Mouse (Mus musculus) adrenal gland, adult 18-20 months (tissue): ENCODE measurements around the gene Cyfip2. TPM values are rescaled to one million over a fixed set of nuclear protein-coding genes. Genes with fewer than 3 reads are reported as not detected.
"Not testable (repeated sequence)": the region's sequence is repeated elsewhere in the genome, so short reads cannot be mapped to it uniquely, and the experiment has no call there.

Experiments used
- DNase-seq, 2 experiments: peaks; one replicate each; pipeline ENCODE4 v3.0.0; 2021 to 2022; ENCODE audit warnings: low spot score in 2 of 2
- total RNA-seq, 2 experiments: library from RNA; stranded (reverse); gene quantifications; 1 replicate in 1 of 2; 2 replicates in 1 of 2; pipeline ENCODE4 v1.2.3; 2021

The Cyfip2 gene
- total RNA-seq, 2 experiments from 2014 or later, result 55.9 to 77.0 TPM

DNA sequence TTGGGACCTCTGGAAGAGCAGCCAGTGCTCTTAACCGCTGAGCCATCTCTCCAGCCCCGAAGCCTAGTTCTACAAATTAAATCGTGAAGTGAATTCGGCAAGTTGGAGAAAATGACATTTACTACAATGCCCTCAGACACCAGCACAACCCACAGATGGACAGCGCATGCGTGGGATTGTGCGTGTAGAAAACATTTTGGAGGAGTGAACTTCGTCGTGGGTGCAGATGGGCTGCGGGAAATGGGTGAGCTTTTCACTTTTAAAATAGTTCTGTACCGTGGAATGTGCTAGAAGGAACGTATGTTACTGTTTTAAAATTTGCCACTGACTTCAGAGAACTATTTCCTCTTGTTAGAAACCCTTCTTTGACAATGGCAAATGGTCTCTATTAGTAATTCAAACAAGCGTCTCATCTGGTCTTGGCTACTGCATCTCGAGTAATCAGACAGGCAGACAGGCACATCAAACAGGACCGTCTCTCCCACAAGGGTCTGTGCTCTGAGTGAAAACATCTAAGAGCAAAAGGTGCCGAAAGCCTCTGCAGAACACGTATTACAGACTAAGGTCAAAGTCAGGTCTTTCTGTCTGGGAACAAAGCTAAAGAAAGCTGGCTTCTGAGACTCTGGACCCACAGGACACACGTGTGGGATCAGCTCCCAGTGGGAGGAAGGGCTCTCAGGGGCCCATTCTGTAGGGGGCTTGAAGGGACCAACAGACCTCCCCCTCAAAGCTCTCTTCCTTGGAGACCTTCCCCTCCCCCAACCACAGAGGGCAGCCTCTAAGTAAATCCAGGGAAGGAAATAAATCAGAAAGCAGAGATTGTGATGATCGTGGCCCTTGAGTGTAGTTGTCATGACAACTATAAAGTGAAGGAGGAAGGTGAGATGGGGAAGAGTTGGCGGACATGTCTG lies 110.8 kb downstream of the Cyfip2 start:
- no peak for DNase-seq

DNA sequence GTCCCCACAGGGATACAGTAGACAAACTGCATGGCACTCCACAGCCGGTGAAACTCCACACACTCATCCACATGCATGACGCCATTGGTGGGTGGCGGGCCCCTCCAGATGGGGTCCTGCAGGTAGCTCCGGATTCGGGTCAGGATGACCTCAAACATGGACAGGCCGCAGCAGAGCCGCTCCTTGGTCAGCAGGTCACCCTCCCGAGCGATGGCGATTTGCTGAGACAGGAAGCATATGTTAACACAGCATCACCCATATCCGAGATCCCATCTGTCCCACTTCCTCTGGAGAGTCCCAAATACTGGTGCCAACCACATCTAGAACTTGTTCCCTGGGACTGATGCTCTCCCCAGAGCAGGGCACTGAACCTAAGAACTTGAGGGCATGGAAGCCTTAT lies 112.0 kb downstream of the Cyfip2 start:
- DNase-seq, result no peak

DNA sequence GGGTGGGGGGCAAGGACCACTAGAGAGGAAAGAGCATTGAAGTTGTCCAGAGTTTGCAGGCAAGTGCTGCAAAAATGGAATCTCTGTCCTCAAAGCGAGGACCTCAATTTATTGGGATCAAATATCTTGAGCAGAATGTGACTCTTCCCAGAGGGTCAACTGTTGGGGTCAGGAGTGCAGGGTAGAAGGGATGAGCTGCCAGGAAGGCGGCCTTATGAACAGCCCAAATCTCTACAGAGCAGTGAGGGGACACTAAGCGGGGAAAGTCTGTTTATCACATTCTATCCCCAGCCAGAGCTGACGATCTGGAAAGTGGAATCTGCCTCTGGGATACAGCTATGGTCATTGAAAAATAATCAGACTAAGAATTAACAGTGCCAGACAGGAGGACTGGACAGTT lies 118.5 kb downstream of the Cyfip2 start:
- no peak for DNase-seq

- no peak for DNase-seq
Measured at GRCm38 (mm10) chr11:46188283-46188682, 124.4 kb downstream of the Cyfip2 start.

DNA sequence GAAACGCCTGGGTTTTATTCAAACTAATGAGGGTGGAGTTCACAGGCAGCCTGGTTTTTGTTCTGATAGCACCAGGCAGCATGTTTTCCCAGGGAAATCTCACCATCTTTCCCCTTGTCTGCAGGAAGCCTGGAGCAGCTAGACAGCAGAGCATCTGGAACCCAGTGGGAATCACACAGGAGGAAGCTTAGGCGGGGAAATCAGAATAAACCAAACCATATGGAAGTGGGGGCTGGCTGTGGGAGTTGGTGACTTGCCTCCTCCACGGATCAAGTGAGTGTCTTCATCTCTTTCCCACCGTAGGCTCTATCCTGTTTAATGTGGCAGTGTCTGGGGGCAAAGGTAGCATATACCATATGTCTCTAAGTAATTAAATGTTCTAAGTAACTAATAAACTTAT lies 127.2 kb downstream of the Cyfip2 start:
- DNase-seq, result no peak

DNA sequence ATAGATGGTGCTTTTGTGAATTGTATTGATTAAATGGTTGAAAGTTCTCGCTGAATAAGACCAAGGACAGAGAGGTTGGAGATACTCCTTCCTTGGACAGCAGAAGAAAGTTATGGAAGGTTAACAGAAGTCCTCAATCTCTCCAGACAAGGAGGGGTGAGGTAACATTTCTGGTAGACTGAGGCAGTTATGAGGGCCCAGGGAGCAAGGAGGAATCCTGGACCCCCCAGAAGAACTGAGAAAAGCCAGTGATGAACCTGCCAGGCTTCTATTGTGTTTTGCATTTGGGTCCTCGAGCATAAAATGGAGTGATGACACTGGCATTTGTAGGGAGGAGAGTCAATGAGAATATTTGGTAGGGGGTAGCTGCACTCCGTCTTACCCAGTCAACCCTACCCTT lies 127.7 kb downstream of the Cyfip2 start:
- DNase-seq, result no peak

GRCm38 (mm10) chr11:46182031-46182430 lies 130.6 kb downstream of the Cyfip2 start:
- DNase-seq, result not testable (repeated sequence)

DNA sequence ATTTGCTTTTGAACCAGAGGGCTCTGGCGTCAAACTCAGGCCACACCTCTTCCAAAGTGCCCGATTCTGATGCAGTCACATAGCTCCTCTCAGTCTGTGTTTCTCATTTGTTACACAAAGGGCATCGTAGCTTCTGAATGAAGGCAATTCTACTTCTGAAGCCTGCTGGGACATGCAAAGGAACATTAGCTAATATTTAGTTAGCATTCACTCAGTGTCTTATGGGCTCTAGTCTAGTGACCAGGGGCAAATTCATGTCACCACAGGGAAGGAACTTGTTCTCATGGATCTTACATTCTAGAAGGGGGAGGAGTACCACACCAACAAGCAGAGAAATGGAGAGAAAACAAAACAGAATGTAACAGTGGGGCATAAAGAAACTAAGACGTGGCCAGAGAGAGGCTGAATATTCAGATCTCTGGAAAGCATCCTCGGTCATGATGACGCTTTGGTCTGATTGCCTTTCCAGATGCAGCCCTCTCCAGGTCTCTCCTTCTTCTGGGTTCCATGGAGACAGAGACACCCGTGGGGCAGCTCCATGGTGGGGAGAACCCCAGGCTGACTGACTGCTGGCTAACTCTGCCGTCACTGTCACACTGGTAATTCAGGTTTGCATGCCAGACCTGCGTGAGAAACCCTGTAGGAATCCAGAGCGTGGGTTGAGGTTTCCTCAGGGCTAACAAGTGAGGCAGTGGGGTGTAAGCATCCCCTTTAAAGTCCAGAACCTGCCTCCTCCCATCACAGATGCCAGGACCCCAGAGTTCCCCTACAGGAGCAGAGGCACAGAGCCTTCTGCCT lies 135.2 kb downstream of the Cyfip2 start:
- DNase-seq, result no peak

DNA sequence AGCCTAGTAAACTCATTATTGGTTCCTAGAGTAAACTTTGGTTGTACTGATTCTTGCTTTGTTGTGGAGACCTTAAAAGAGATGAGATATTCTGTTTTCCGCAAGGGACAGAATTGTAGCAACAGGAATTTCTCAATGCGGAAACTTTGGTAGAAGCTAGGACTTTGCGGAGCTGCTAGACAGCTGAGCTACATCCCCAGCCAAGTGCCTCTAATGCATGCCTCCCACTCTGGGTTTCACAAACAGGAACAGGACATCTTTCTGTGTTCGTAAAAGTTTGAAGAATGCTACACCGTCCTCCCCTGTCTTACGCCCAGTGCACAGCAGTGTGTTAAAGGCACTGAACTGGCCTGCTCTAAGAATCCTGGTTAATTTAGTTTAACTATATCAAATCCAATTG lies 136.5 kb downstream of the Cyfip2 start:
- DNase-seq, result no peak

DNA sequence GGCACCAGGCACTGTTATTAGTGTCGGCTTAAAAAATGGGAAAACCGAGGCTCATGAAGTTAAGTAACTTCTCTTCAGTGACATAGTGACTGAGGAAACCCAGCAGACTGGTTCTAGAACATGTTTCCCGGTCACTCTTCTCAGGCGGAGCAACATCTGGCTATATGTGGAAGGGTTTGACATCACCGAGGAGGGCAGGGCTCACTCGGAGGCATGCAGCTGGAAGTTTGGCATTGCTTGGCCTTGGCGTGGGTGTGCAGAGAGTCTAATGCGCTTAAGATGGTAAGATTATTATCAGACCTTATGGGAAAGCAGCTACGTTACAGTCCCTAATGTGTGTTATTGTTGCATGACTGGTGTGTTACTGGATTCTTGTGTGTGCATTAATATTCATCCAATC lies 140.5 kb downstream of the Cyfip2 start:
- DNase-seq, result no peak

GRCm38 (mm10) chr11:46169908-46170307 lies 142.8 kb downstream of the Cyfip2 start:
- peak in 1 of 2 experiments; percentile 7 for DNase-seq

DNA sequence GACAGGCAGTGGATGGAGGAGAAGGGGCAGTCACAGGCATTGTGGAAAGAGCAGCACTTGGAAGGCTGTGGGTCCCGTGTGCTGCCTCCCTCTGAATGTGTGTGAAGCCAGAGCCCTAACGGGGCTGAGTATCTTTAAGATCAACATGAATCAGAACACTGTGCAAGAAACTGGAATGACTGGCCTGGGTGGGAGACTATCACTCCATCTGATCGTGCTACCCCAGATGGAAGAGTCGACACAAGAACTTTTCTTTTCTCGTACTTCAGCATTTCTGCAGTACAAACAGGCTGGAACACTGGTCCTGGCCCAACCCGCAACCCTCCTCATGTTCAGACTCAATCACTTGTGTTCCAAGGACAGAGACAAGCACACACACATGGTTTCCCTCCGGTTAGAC lies 144.2 kb downstream of the Cyfip2 start:
- DNase-seq, result no peak

GRCm38 (mm10) chr11:46165866-46166585 lies 146.6 kb downstream of the Cyfip2 start, which contains the start of gene Nipal4:
TSS of gene Nipal4 (minus strand) at chr11:46166508.
- peak in 1 of 2 experiments; percentile 20 for DNase-seq

DNA sequence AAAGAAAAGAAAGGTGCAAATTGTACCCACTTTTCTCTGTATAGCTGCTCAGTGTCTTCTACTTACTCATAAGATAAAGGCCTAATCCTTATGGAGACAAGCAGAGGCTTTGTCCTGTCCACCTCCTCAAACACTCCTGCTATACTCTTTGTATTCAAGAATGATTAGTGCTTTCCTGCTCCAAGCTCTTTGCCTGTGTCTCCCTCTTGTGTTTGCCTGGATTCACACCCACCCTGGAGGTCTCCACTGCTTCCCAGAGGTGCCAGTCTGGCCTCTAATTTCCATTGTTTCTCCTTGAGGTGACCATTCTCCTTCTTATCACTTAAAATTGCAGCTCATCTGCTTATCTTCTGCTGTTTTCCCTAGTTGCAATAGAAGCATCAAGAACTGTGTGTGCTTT lies 155.2 kb downstream of the Cyfip2 start:
- no peak for DNase-seq

DNA sequence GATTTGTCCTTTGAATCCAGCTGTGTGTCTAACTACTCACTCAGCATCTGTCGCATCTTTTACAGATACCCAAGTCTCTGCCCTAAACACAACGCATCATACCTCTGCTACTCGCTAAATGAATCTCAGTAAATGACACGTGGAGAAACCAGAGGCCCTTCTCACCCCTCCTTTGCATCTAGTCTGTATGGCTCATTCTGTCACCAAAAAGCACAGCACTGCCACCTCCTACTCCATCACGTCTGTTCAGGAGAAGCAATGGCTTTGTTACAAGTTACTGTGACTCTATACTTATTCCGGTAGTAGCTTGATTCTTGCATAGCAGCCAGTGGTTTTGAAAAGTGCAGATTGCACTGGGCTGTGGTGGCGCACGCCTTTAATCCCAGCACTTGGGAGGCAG lies 155.7 kb downstream of the Cyfip2 start:
- no peak for DNase-seq

- no peak for DNase-seq
Measured at GRCm38 (mm10) chr11:46146619-46147018, 166.0 kb downstream of the Cyfip2 start.

DNA sequence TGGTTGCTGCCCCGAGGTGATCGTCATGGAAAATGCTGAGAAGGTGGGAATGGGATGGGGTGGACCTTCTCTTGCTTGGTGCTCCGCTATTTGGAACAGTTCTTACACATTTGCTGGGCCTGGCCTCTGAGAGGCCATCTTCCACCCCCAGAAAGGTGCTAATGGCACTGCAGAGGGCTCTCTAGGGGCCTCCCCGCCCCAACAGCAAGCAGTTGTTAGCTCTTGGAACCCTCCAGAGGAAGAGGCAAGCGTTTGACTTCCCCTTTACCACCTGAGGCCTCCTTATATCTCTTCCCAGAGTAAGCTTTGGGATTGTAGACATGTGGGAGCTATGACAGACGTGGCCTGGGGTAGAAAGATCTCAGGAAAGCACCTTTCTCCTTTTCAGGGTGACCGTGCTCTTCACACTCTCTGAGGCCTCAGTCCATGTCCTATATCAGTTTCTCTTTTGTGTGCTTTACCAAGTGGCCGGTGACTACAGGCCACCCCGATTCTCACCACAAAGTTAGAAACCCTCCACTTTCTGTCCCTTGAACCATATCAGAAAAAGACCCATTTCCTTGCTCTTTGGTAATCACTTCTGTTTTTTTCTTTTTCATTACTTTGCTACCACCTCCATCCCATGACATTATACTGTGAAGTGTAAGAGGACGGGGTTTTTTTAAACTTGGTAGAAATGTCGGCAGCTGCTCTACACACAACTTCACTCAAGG lies 167.3 kb downstream of the Cyfip2 start:
- DNase-seq, result no peak
